Mouse (Mus musculus) intestine, embryonic 14.5 days (tissue): ENCODE results near the gene Akap14. TPM values are rescaled to one million over a fixed set of nuclear protein-coding genes. Genes with fewer than 3 reads are reported as not detected.
"Not testable (repeated sequence)": the region's sequence is repeated elsewhere in the genome, so short reads cannot be mapped to it uniquely, and the experiment has no call there.

Experiments
- ATAC-seq: fragments of 200-750 bp; cut with Nextera tagmentation; replicated peaks from 2 replicates; pipeline ENCODE4 v1.8.0; 2017; ENCODE audit warnings: low read depth, moderate number of reproducible peaks, moderate TSS enrichment, moderate library complexity; ENCODE audit not compliant: low FRiP score, low TSS enrichment
- DNase-seq: peaks from one replicate; pipeline ENCODE4 v3.0.0-alpha.2; 2018; ENCODE audit warnings: low spot score
- H3K27ac ChIP-seq: fragments of 300-500 bp; sonication (generic); 2 replicates; pipeline ENCODE4 v1.5.1; 2014; ENCODE audit warnings: low read depth, mild to moderate bottlenecking, control low read depth
- H3K27me3 ChIP-seq: fragments of 300-500 bp; sonication (generic); replicated peaks from 2 replicates; pipeline ENCODE4 v1.6.1; 2014; ENCODE audit warnings: low read length, control low read depth; ENCODE audit not compliant: control insufficient read depth, insufficient read depth
- H3K36me3 ChIP-seq: fragments of 300-500 bp; sonication (generic); 2 replicates; pipeline ENCODE4 v1.6.1; 2014; ENCODE audit warnings: low read length, control low read depth; ENCODE audit not compliant: control insufficient read depth, insufficient read depth
- H3K4me1 ChIP-seq: fragments of 300-500 bp; sonication (generic); replicated peaks from 2 replicates; pipeline ENCODE4 v1.6.1; 2014; ENCODE audit warnings: low read length, control low read depth, mixed read lengths; ENCODE audit not compliant: control insufficient read depth, insufficient read depth
- H3K4me2 ChIP-seq: fragments of 300-500 bp; sonication (generic); 2 replicates; pipeline ENCODE4 v1.6.1; 2014; ENCODE audit warnings: low read length
- H3K4me3 ChIP-seq: fragments of 300-500 bp; sonication (generic); 2 replicates; pipeline ENCODE4 v1.5.1; 2014; ENCODE audit warnings: low read depth, low read length, control low read depth, mixed read lengths
- H3K9ac ChIP-seq: fragments of 300-500 bp; sonication (generic); 2 replicates; pipeline ENCODE4 v1.6.1; 2014; ENCODE audit warnings: mild to moderate bottlenecking, low read length
- H3K9me3 ChIP-seq: fragments of 300-500 bp; sonication (generic); 2 replicates; pipeline ENCODE4 v1.6.1; 2016; ENCODE audit warnings: low read length, control low read depth; ENCODE audit not compliant: control insufficient read depth
- WGBS: fragments of 180-500 bp; shearing (Covaris S2); extraction: QIAGEN DNeasy Blood & Tissue Kit; methylation state at CpG from one replicate; pipeline ENCODE4 v1.1.7; 2014; 5-methylcytosine and 5-hydroxymethylcytosine counted together
- polyA plus RNA-seq: library from polyadenylated mRNA; unstranded; fragments of >200 nt; fragmentation: Nextera tagmentation; extraction: Ambion mirVana; gene quantifications from 2 replicates; pipeline ENCODE4 v1.2.1, GENCODE M21; 2014

The Akap14 gene
- not detected in 2 replicates for polyA plus RNA-seq

- no peak within 1 kb of the TSS for H3K9ac ChIP-seq
- no peak for ATAC-seq
These were observed at the start of gene Akap14 for GRCm38 (mm10) chrX:37168742-37169141. TSS of gene Akap14 (minus strand) at chrX:37168842.

GRCm38 (mm10) chrX:37210941-37211340, 42.3 kb upstream of the Akap14 start, which contains the start of gene Gm9:
TSS of gene Gm9 (minus strand) at chrX:37211041.
- Histone ChIP-seq H3K4me2 (no peak within 1 kb of the TSS), H3K27me3 (no peaks in the 10 kb centered on the region), H3K9me3 (no peaks in the 10 kb centered on the region), H3K27ac (no peak within 1 kb of the TSS), H3K9ac (no peak within 1 kb of the TSS), H3K36me3 (no peaks in the 10 kb centered on the region), H3K4me3 (no peak within 1 kb of the TSS), H3K4me1 (no peaks in the 10 kb centered on the region)
- ATAC-seq (no peak), DNase-seq (no peak)
- WGBS, result 89% methylated on average over 10 of the region's 10 CpGs

More at GRCm38 (mm10) chrX:37168742-37169141, at the start of gene Akap14:
- WGBS, result 58% methylated on average over 5 of the region's 5 CpGs
- no peak for DNase-seq
- Histone ChIP-seq H3K4me1 (no peaks in the 10 kb centered on the region), H3K36me3 (no peaks in the 10 kb centered on the region), H3K27me3 (no peaks in the 10 kb centered on the region), H3K27ac (no peak within 1 kb of the TSS), H3K9me3 (no peaks in the 10 kb centered on the region), H3K4me3 (no peak within 1 kb of the TSS), H3K4me2 (no peak within 1 kb of the TSS)

GRCm38 (mm10) chrX:37198676-37199075, 30.0 kb upstream of the Akap14 start:
- no peak overlapping the region for H3K4me3 ChIP-seq
- H3K9ac ChIP-seq, result no peak overlapping the region
- WGBS, result 64% methylated on average over 8 of the region's 8 CpGs
- no peaks in the 10 kb centered on the region for H3K36me3 ChIP-seq
- no peak overlapping the region for H3K4me2 ChIP-seq
- H3K27me3 ChIP-seq, result no peaks in the 10 kb centered on the region
- DNase-seq, result no peak
- no peaks in the 10 kb centered on the region for H3K9me3 ChIP-seq
- H3K4me1 ChIP-seq, result no peaks in the 10 kb centered on the region
- no peak for ATAC-seq
- H3K27ac ChIP-seq, result no peak overlapping the region

GRCm38 (mm10) chrX:37191744-37192379, 23.2 kb upstream of the Akap14 start:
- Histone ChIP-seq H3K4me3 (peak overlapping the region; percentile 51), H3K27me3 (no peaks in the 10 kb centered on the region), H3K4me2 (peak overlapping the region; percentile 54), H3K4me1 (no peaks in the 10 kb centered on the region), H3K9ac (peak overlapping the region; percentile 43), H3K36me3 (no peaks in the 10 kb centered on the region), H3K27ac (no peak overlapping the region), H3K9me3 (no peaks in the 10 kb centered on the region)
- WGBS, result 22% methylated on average over 28 of the region's 28 CpGs
- ATAC-seq (no peak), DNase-seq (no peak)

- no peaks in the 10 kb centered on the region for H3K36me3 ChIP-seq
These were observed 22.6 kb upstream of the Akap14 start, which contains the start of the genes Ndufa1 and Rnf113a1 for GRCm38 (mm10) chrX:37191105-37191743. TSS of gene Ndufa1 (minus strand) at chrX:37191163. TSS of gene Rnf113a1 (plus strand) at chrX:37191245.

GRCm38 (mm10) chrX:37190755-37191104, 22.1 kb upstream of the Akap14 start:
- 14% methylated on average over 18 of the region's 20 CpGs for WGBS
- ATAC-seq, result peak; percentile 28; the same call in 1 of the 2 replicates
- no peaks in the 10 kb centered on the region for H3K27me3 ChIP-seq
- no peaks in the 10 kb centered on the region for H3K4me1 ChIP-seq
- no peaks in the 10 kb centered on the region for H3K9me3 ChIP-seq
- H3K9ac ChIP-seq, result peak overlapping the region; percentile 43
- no peak for DNase-seq
- H3K4me3 ChIP-seq, result peak overlapping the region; percentile 51
- no peaks in the 10 kb centered on the region for H3K36me3 ChIP-seq
- peak overlapping the region; percentile 54 for H3K4me2 ChIP-seq
- no peak overlapping the region for H3K27ac ChIP-seq

More at GRCm38 (mm10) chrX:37191105-37191743, 22.6 kb upstream of the Akap14 start, which contains the start of the genes Ndufa1 and Rnf113a1:
- H3K4me2 ChIP-seq, result peak within 1 kb of the TSS; percentile 54
- H3K27ac ChIP-seq, result no peak within 1 kb of the TSS
- H3K4me3 ChIP-seq, result peak within 1 kb of the TSS; percentile 51
- H3K4me1 ChIP-seq, result no peaks in the 10 kb centered on the region
- peak within 1 kb of the TSS; percentile 43 for H3K9ac ChIP-seq
- 7% methylated on average over 60 of the region's 63 CpGs for WGBS
- DNase-seq (peak; percentile 87), ATAC-seq (peak; percentile 87)
- no peaks in the 10 kb centered on the region for H3K27me3 ChIP-seq
- no peaks in the 10 kb centered on the region for H3K9me3 ChIP-seq

- H3K9ac ChIP-seq, DNase-seq, H3K27ac ChIP-seq, H3K4me2 ChIP-seq, H3K4me1 ChIP-seq, H3K9me3 ChIP-seq, H3K27me3 ChIP-seq, H3K36me3 ChIP-seq, ATAC-seq, H3K4me3 ChIP-seq: not testable (repeated sequence)
- 70% methylated on average over 8 of the region's 8 CpGs for WGBS
These were observed 15.8 kb upstream of the Akap14 start for GRCm38 (mm10) chrX:37184401-37184800.

GRCm38 (mm10) chrX:37167085-37167484, 1.6 kb downstream of the Akap14 start:
- H3K36me3 ChIP-seq, result no peaks in the 10 kb centered on the region
- ATAC-seq, result no peak
- no peaks in the 10 kb centered on the region for H3K9me3 ChIP-seq
- 34% methylated on average over 3 of the region's 3 CpGs for WGBS
- H3K4me1 ChIP-seq, result no peaks in the 10 kb centered on the region
- H3K27me3 ChIP-seq, result no peaks in the 10 kb centered on the region
- H3K4me2 ChIP-seq, result no peak overlapping the region
- no peak for DNase-seq
- H3K9ac ChIP-seq, result no peak overlapping the region
- no peak overlapping the region for H3K4me3 ChIP-seq
- H3K27ac ChIP-seq, result no peak overlapping the region
